Mouse (Mus musculus) 416B (cell line): ENCODE measurements at regions not wholly inside any gene's neighbourhood (a gene's known extent, or its start where the extent isn't known, plus 50 kb on each side); places are given as distances from the start of the nearest gene placed in this dataset.

Experiments
- DNase-seq: peaks from one replicate; pipeline ENCODE4 v3.0.0; 2011; ENCODE audit warnings: low read depth

DNA sequence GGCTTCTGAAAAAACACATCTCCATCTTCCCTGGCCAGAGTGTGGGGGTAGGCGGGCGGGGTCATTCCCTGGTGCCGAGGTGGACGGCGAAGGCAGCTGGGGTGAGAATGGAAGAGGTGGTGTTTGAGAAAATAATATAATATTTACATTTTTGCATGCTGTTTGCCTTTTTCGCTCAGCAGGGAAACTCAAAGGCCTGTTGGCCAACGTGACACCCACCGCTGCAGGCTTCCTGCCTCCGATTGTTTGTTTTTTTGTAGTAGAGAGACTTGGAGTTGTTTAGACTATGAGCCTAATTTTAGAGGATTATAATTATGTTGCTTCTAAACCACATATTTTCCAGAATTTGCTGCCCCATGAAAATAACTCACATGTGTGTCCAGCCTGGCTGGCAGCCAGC, 147.2 kb upstream of the Irx3 start:
- no peak for DNase-seq

DNA sequence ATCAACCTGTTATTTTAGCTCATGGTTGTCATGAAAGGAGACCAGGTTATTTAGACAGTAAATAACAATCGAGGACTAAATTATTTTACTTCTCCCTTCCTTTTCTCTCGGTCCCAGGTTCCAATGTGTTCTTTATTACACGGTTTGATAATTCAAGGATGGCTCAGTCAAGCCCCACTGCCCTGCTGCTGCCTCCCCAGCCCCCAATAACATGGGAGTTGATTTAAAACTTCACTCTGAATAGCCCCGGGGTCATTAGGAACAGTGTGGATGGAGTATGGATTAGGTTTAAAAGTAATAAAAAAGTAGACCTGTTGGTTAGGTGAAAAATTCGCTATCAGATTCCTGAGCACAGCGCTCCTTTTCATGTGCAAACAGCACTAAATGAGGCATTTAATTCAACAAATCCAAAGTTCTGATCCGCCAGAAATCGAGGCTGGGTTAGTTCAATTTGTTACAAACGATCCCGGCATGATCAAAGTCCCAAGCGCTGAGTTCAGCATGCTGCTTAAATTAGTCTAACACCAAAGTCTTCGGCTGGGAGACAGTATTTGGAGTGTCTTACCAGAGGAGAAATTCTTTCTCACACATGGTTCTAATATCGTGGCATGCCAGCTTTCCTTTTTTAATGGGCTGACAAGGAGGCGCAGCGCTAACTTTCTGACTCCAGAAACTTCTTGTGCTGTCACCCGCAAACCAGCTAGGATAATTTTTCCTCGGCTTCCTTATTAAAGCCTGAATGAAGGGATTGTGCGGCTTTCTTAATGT, 146.5 kb upstream of the Irx3 start:
- DNase-seq, result no peak

GRCm38 (mm10) chr8:91941005-91941404, 139.1 kb upstream of the Irx3 start:
- no peak for DNase-seq

DNA sequence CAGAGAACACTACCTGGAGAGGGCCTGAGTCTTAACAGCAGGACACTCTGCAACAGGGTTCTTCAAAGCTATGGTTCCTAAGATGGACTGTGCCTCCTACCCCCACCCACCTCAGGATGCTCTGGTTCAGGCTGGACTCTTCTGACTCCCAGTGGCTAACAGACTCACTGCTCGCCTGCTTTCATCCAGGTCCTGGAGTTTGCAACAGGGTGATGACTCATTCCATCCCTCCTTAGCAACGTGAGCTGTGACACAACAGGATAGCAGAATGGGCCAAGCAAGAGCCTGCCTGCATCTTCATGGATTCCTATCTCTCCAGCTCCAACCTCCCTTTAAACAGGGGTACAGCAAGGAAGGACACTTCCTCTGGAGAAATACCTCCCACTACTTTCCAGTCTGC, 135.4 kb upstream of the Irx3 start:
- no peak for DNase-seq

GRCm38 (mm10) chr8:91930520-91930919, 128.7 kb upstream of the Irx3 start:
- no peak for DNase-seq

- DNase-seq, result no peak
Observed at GRCm38 (mm10) chr8:91925968-91926524, 124.2 kb upstream of the Irx3 start.

GRCm38 (mm10) chr8:91924152-91924551, 122.3 kb upstream of the Irx3 start:
- DNase-seq, result no peak

GRCm38 (mm10) chr8:91922211-91922874, 120.5 kb upstream of the Irx3 start:
- no peak for DNase-seq

DNA sequence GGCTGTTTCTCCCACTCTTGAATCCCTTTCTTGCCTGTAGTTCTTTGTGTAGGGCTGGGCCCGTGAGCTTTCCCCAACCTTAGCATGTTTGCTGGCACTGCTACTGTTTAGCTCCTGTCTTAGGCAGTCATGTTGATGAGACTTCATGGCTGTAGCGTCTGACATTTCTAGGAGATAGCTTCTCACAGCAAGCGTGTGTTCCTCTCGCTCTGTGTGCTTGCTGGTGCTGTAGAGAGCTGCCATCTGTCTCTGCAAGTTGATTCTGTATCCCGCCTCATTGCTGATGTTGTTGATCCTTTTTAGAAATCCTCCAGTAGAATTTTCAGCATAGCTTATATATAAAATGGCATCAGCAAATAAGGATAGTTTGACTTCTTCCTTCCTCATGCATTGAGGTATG, 116.0 kb upstream of the Irx3 start:
- DNase-seq, result no peak

DNA sequence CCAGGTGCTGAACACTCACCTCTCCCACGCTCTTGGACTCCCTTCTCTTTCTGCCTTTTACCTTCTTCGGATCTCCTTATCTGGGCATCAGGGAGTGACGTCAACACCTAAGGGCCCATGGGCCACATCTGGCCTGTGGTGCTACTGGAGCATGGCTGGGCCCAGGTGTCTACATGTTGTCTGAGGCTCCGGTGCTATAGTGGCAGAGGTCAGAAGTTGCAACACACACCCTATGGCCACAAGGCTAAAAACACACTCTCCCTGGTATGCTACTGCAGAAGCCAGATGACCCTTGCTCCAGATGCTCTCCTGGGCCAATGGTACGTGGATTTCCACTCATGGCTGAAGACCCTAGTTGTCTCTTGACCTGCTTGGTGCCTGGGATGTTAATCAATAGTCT, 112.1 kb upstream of the Irx3 start:
- DNase-seq, result no peak

DNA sequence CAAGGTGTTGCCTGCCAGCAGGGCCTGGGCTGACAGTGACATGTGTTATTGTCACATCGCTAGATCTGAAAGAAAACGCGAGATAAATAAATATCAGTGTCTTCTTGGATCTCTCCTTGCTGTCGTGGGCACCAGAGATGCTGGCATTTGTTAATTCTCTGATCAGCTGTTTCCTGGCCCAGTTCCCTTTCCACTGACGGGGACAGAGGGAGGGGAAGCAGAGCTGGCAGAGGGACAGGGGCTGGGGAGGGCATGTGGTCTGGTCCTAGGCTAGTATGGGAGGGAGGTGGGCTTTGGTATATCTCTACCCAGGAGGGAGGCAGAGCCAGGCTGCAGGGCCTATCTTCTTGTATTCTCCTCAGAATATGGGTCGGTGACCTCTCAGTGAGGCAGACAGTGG, 111.3 kb upstream of the Irx3 start:
- DNase-seq, result no peak

DNA sequence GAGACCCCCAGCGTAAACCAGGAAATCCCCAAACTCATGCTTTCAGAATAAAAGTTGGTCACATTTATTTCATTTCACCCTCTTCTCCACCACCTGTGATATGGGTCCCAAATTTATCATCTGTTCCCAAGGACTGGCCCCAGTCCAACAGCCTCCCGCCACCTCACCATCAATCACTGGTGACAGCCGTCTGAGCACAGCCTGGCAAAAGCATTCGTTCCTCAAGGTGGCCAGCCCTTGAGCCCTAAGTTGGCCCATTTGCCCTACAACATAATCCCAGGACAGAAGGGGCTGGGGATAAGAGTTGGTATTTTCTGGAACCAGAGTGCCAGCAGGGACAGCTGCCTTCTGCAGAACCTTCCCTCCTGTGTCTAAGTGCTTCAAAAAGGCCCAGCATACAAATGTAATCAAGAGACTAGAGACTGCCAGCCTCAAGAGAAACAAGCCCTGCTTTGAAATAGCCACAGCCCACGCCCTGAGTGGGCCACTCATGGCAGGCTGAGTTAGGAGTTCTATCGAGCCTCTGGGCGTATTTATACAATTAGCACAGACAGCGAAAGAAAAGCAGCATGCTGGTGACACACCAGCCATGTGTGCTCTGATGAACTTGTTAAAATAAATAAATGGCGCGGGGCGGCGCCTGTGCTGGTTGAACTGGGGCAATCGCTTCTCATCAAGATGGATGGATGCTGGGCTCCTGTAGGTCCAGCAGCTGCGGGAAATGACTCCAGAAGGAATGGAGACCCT, 107.9 kb upstream of the Irx3 start:
- no peak for DNase-seq

DNA sequence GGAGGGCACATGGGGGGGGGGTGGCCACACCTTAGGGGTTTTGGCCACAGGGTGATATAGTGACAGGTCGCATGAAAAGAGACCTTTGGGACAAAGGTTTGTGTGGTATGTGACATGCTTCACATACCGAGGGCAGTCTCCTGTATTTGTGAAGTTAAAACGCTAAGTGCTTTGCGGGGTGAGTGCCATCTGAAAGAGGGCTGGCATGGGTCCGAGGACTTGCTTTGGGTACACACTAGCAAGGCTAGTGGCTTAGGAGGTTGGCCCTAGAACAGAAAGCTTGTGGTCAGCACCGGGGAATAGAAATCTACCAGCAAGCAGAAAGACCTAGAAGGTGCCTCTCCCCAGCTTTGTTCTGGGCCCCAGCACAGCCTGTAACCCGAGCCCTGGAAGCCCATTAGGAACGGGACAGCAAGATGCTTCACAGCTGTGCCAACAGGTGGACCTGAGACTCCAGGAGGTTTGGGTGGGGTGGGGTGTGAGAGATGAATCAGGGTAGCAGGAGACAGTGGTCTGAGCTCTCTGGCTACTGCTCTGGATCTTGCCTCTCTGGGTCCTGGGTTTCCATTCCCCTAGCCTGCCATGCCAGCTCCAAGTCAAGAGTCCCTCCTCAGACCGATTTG, 107.0 kb upstream of the Irx3 start:
- DNase-seq, result no peak

DNA sequence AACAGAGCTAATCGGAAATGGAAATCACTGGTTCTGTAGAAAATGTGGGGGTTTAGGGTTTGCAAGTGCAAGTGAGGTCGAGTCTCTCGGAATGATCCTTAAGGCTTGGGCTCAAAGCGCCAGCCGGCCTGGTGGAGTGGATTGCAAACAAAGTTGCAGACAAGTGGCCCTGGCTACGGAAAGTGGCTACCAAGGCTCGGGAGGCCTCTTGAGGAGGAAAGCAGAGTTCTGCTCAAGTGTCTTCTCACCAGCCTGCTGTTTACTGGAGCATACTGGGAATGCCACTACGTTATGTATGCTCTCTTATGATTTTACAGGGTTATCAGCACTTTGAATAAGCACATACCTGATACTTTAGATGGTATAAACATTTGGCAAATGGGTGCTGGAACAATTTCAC, 105.3 kb upstream of the Irx3 start:
- DNase-seq, result no peak

GRCm38 (mm10) chr8:91901525-91902281, 99.8 kb upstream of the Irx3 start:
- no peak for DNase-seq

- no peak for DNase-seq
Observed at GRCm38 (mm10) chr8:91899747-91900146, 97.9 kb upstream of the Irx3 start.

GRCm38 (mm10) chr8:91897381-91897780, 95.5 kb upstream of the Irx3 start:
- no peak for DNase-seq

GRCm38 (mm10) chr8:91895987-91896386, 94.1 kb upstream of the Irx3 start:
- no peak for DNase-seq

- no peak for DNase-seq
Observed at GRCm38 (mm10) chr8:91884862-91885261, 83.0 kb upstream of the Irx3 start.

DNA sequence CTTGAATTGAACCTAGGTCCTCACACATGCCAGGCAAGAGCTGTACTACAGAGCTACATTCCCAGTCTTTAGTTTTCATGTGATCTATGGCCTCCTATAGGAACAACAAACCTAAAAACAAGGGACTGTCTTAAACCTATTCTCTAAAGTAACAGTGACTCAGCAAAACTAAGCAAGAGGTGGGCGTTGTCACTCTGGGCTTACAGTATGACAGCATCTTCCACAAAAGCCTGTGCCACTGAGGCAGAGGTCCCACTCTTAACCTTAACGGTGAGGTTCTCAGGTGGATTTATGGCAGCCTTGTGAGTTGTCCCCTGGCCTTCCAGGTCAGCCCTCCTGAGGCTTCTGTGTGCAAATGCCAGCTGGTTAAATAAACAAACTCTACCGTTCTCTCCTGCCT, 82.5 kb upstream of the Irx3 start:
- no peak for DNase-seq

DNA sequence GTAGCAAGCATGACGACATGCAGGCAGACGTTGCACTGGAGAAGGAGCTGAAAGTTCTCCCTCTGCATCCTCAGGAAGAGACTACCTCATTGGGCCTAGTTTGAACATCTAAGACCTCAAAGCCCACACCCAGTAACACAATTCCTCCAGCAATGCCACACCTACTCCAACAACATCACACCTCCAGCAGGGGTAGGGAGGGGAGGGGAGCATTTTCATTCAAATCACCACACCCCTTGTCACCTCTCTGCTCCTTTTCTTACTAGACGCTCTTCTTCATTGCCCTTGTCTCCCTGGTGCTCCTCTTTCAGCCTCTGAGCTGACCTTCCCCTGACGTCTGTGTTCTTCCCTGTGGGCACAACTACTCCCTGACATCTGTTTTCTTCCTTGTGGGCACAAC, 81.1 kb upstream of the Irx3 start:
- no peak for DNase-seq

DNA sequence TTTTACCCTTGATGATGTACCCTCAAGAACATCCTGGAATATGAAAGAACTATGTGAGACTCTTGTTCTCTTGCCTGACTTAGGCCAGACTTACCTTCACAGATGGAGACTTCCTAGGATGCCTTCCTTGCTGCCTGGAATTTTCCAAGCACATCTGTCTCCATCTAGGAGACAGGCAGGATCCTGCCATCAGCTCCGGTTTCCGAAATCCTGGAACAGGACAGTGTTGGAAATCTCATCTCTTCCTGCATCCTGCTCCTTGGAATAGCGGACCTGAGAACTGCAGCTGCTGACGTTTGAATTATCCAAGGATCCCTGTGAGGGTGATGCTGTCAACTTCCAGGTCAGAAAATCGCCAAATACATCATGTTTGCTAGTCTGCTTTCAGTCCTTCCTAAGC, 77.0 kb upstream of the Irx3 start:
- DNase-seq, result no peak
